Mouse (Mus musculus) limb, embryonic 13.5 days (tissue): ENCODE measurements around the gene Spata17. TPM values are rescaled to one million over a fixed set of nuclear protein-coding genes. Genes with fewer than 3 reads are reported as not detected.

Source experiments
- ATAC-seq: fragments of 200-750 bp; cut with Nextera tagmentation; 2 replicates; pipeline ENCODE4 v1.8.0; 2017; ENCODE audit warnings: low read depth, moderate number of reproducible peaks, moderate TSS enrichment; ENCODE audit not compliant: low FRiP score
- H3K27ac ChIP-seq: fragments of 300-500 bp; sonication (generic); 2 replicates; pipeline ENCODE4 v1.5.1; 2015; ENCODE audit warnings: inconsistent platforms, mild to moderate bottlenecking, moderate library complexity
- H3K27me3 ChIP-seq: fragments of 300-500 bp; sonication (generic); 2 replicates; pipeline ENCODE4 v1.6.1; 2015; ENCODE audit warnings: mild to moderate bottlenecking, inconsistent platforms
- H3K36me3 ChIP-seq: fragments of 300-500 bp; sonication (generic); 2 replicates; pipeline ENCODE4 v1.6.1; 2015; ENCODE audit warnings: inconsistent platforms, mild to moderate bottlenecking, moderate library complexity
- H3K4me1 ChIP-seq: fragments of 300-500 bp; sonication (generic); 2 replicates; pipeline ENCODE4 v1.6.1; 2015; ENCODE audit warnings: inconsistent platforms
- H3K4me2 ChIP-seq: fragments of 300-500 bp; sonication (generic); replicated peaks from 2 replicates; pipeline ENCODE4 v1.6.1; 2015; ENCODE audit warnings: inconsistent platforms, mild to moderate bottlenecking, moderate library complexity
- H3K4me3 ChIP-seq: fragments of 300-500 bp; sonication (generic); 2 replicates; pipeline ENCODE4 v1.5.1; 2015; ENCODE audit warnings: moderate library complexity, mild to moderate bottlenecking, inconsistent platforms
- H3K9ac ChIP-seq: fragments of 300-500 bp; sonication (generic); 2 replicates; pipeline ENCODE4 v1.6.1; 2015; ENCODE audit warnings: mild to moderate bottlenecking, inconsistent platforms
- H3K9me3 ChIP-seq: fragments of 300-500 bp; sonication (generic); 2 replicates; pipeline ENCODE4 v1.6.1; 2016; ENCODE audit warnings: inconsistent platforms
- WGBS: fragments of 180-500 bp; shearing (Covaris S2); methylation state at CpG from one replicate; pipeline ENCODE4 v1.1.7; 2015; 5-methylcytosine and 5-hydroxymethylcytosine counted together
- polyA plus RNA-seq: library from polyadenylated mRNA; unstranded; fragments of >200 nt; fragmentation: Nextera tagmentation; extraction: Ambion mirVana; gene quantifications from 2 replicates; pipeline ENCODE4 v1.2.1, GENCODE M21; 2015

The Spata17 gene
- polyA plus RNA-seq, 1 experiment from 2014 or later, result 0.52 TPM

- Histone ChIP-seq H3K27me3 (no peaks in the 10 kb centered on the region), H3K4me1 (no peaks in the 10 kb centered on the region), H3K27ac (no peak overlapping the region), H3K4me3 (no peak overlapping the region), H3K9ac (no peak overlapping the region), H3K9me3 (no peaks in the 10 kb centered on the region), H3K4me2 (no peak overlapping the region), H3K36me3 (no peaks in the 10 kb centered on the region)
- ATAC-seq, result no peak
- WGBS, result 73% methylated on average over 1 of the region's 1 CpGs
Observed at GRCm38 (mm10) chr1:187059874-187060273, 155.4 kb downstream of the Spata17 start.

DNA sequence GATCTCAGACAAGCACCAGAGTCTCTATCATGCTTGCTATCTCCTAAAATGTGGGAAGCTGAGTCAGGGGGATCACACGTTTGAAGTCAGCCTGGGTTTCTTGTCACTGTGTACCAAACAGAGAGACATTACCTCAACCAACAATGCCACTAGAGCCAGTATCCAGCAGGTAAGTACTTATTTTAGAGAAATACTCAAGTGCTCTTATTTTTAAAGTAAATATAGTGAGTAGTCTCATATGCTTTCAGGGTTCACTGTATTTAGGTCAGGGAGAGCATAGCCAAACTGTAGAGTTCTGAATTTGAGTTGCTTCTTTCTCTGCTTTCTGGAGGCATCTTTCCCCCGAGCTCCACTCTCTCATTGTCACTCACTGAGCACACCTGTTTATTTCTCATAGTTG is 160.9 kb downstream of the Spata17 start:
- Histone ChIP-seq H3K4me2 (no peak overlapping the region), H3K4me1 (no peaks in the 10 kb centered on the region), H3K27ac (no peak overlapping the region), H3K9me3 (no peaks in the 10 kb centered on the region), H3K27me3 (no peaks in the 10 kb centered on the region), H3K4me3 (no peak overlapping the region), H3K36me3 (no peaks in the 10 kb centered on the region), H3K9ac (no peak overlapping the region)
- WGBS, result 77% methylated on average over 2 of the region's 2 CpGs
- ATAC-seq, result no peak

GRCm38 (mm10) chr1:187053862-187054261 is 161.4 kb downstream of the Spata17 start:
- Histone ChIP-seq H3K27ac (no peak overlapping the region), H3K4me1 (no peaks in the 10 kb centered on the region), H3K4me3 (no peak overlapping the region), H3K4me2 (no peak overlapping the region), H3K36me3 (no peaks in the 10 kb centered on the region), H3K9ac (no peak overlapping the region), H3K27me3 (no peaks in the 10 kb centered on the region), H3K9me3 (no peaks in the 10 kb centered on the region)
- ATAC-seq, result no peak
- WGBS, result 72% methylated on average over 3 of the region's 3 CpGs

GRCm38 (mm10) chr1:187052532-187052931 is 162.7 kb downstream of the Spata17 start:
- no peaks in the 10 kb centered on the region for H3K4me1 ChIP-seq
- H3K9ac ChIP-seq, result no peak overlapping the region
- no peak for ATAC-seq
- H3K4me3 ChIP-seq, result no peak overlapping the region
- H3K36me3 ChIP-seq, result no peaks in the 10 kb centered on the region
- H3K9me3 ChIP-seq, result no peaks in the 10 kb centered on the region
- WGBS, result 68% methylated on average over 5 of the region's 5 CpGs
- H3K27me3 ChIP-seq, result no peaks in the 10 kb centered on the region
- no peak overlapping the region for H3K27ac ChIP-seq
- H3K4me2 ChIP-seq, result no peak overlapping the region

DNA sequence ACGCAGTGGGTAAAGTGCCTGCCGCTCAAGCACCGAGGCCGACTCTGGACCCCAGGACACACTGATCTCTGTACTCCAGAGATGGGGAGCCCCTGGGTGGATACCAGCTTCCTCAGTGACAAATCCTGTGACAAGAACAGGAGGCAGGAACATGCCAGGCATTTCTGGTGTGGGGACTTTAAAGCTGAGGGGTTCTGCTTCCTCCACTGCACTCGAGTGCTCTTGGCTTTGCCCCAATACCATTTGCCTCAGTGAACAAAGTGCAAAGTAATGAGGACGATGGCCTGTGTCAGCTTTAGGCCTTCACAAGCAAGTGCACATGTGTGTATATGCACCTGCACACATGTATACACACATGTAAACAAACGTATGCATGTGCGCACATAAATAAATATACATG is 164.0 kb downstream of the Spata17 start:
- Histone ChIP-seq H3K4me2 (no peak overlapping the region), H3K9me3 (no peaks in the 10 kb centered on the region), H3K4me3 (no peak overlapping the region), H3K36me3 (no peaks in the 10 kb centered on the region), H3K9ac (no peak overlapping the region), H3K27me3 (no peaks in the 10 kb centered on the region), H3K4me1 (no peaks in the 10 kb centered on the region), H3K27ac (no peak overlapping the region)
- ATAC-seq, result no peak
- WGBS, result 91% methylated on average over 8 of the region's 8 CpGs

DNA sequence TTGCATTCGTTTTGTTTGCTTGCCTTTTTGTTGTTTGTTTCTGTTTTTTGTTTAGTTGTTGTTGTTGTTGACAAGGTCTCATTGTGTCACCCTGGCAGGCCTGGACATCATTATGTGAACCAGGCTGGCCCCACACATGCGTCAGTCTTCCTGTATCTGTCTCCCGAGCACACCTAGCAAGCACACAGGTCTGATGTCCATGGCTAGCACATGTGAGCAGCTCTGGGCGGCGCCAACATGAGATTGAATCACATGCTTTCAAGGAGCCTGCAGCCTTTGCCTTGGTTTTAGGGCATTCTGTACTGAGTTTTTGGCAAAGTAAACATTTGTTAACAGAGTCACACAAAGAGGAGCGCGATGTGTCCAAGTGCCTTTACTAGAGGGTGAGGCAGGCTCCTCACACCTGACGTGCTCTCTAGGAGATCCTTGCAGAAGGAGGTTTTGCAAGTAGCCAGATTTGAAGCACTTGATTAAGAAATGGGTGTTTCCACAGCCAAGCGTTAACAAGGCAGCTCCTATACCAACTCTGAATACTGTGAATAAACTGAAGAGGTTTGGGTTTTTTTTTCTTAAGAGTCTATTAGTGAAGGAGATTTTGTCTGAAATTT is 166.5 kb downstream of the Spata17 start:
- no peak overlapping the region for H3K9ac ChIP-seq
- no peak overlapping the region for H3K4me2 ChIP-seq
- no peak for ATAC-seq
- H3K36me3 ChIP-seq, result no peaks in the 10 kb centered on the region
- 90% methylated on average over 9 of the region's 9 CpGs for WGBS
- no peak overlapping the region for H3K4me3 ChIP-seq
- H3K9me3 ChIP-seq, result no peaks in the 10 kb centered on the region
- H3K27me3 ChIP-seq, result no peaks in the 10 kb centered on the region
- peaks cover 3% of the 10 kb centered on the region; the same call in 1 of the 2 replicates for H3K4me1 ChIP-seq
- H3K27ac ChIP-seq, result no peak overlapping the region

DNA sequence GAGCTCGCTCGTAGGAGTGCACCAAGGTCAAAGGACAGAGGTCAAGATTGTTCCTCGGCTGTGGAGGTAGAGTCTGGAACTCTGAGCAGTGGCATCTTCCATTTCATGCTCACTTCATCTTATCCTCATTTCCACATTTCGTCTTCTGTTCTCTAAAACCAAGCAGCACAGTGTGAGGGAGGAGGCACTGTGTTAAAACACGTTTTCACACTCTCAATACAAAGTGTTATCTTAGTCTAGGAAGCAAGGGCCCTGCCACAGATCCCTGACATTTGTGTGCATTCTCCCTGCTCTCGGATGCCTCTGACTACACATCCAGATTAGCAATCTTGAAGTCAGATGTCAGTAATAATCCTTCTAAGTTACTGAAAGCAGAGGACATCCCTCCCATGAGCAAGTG is 170.5 kb downstream of the Spata17 start:
- Histone ChIP-seq H3K27me3 (no peaks in the 10 kb centered on the region), H3K9ac (no peak overlapping the region), H3K9me3 (no peaks in the 10 kb centered on the region), H3K27ac (no peak overlapping the region), H3K4me1 (peaks cover 3% of the 10 kb centered on the region; the same call in 1 of the 2 replicates), H3K36me3 (no peaks in the 10 kb centered on the region), H3K4me3 (no peak overlapping the region), H3K4me2 (no peak overlapping the region)
- ATAC-seq, result no peak
- 64% methylated on average over 6 of the region's 6 CpGs for WGBS

- ATAC-seq, result no peak
- no peak overlapping the region for H3K4me3 ChIP-seq
- no peak overlapping the region for H3K9ac ChIP-seq
- H3K27me3 ChIP-seq, result no peaks in the 10 kb centered on the region
- no peak overlapping the region for H3K27ac ChIP-seq
- peaks cover 3% of the 10 kb centered on the region; the same call in 1 of the 2 replicates for H3K4me1 ChIP-seq
- no peak overlapping the region for H3K4me2 ChIP-seq
- 84% methylated on average over 4 of the region's 4 CpGs for WGBS
- H3K9me3 ChIP-seq, result no peaks in the 10 kb centered on the region
- H3K36me3 ChIP-seq, result no peaks in the 10 kb centered on the region
Observed at GRCm38 (mm10) chr1:187039801-187040200, 175.5 kb downstream of the Spata17 start.

DNA sequence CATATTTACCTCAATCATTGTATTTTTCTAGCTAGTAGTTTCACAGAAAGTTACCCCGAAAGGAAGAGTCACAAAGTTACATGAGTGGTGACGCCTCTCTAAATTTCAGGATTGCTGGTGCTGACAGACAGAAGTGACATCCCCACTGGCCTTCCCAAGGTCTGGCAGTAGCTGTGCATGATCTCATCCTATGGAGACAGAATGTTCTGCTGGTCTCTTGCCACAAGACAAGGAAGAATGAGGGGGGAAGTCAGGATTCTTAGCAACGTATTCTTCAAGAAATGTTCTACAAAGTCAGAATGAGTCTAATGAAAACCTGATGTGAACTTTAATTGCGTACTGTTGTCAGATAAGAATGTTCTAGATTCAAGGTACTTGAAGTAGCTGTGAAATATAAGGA is 179.5 kb downstream of the Spata17 start:
- Histone ChIP-seq H3K36me3 (no peaks in the 10 kb centered on the region), H3K4me3 (no peak overlapping the region), H3K4me2 (no peak overlapping the region)

DNA sequence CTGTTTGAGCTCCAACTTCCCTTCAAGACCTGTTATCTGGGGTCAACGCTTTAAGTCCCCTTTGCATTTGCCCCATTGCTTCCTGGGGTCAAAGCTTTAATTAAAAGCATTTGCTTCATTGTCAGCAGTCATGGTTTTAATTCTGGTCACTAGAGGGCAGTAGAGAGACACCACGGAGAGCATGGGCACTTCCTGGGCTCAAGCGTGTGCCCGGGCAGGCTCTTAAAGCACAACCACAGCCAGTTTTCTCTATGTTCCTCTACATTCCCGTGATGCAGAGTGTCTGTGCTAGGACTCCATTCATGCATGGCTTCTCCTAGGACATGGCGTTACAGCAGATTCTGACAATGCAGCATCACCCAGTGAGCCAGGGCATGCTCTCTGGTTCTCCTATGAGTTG is 183.5 kb downstream of the Spata17 start:
- no peak for ATAC-seq
- 37% methylated on average over 6 of the region's 6 CpGs for WGBS

More for the DNA sequence above, 179.5 kb downstream of the Spata17 start:
- no peaks in the 10 kb centered on the region for H3K4me1 ChIP-seq
- WGBS, result 82% methylated on average over 4 of the region's 4 CpGs
- no peak for ATAC-seq
- H3K9me3 ChIP-seq, result no peaks in the 10 kb centered on the region
- H3K9ac ChIP-seq, result no peak overlapping the region
- no peak overlapping the region for H3K27ac ChIP-seq
- no peaks in the 10 kb centered on the region for H3K27me3 ChIP-seq

GRCm38 (mm10) chr1:187028841-187029240 is 186.4 kb downstream of the Spata17 start:
- 89% methylated on average over 6 of the region's 6 CpGs for WGBS
- no peaks in the 10 kb centered on the region for H3K36me3 ChIP-seq

More for the DNA sequence above, 183.5 kb downstream of the Spata17 start:
- no peaks in the 10 kb centered on the region for H3K4me1 ChIP-seq
- no peaks in the 10 kb centered on the region for H3K36me3 ChIP-seq
- no peaks in the 10 kb centered on the region for H3K27me3 ChIP-seq
- H3K27ac ChIP-seq, result no peak overlapping the region
- no peaks in the 10 kb centered on the region for H3K9me3 ChIP-seq
- H3K4me3 ChIP-seq, result no peak overlapping the region
- H3K4me2 ChIP-seq, result no peak overlapping the region
- no peak overlapping the region for H3K9ac ChIP-seq

GRCm38 (mm10) chr1:187020011-187020410 is 195.3 kb downstream of the Spata17 start:
- no peak overlapping the region for H3K4me2 ChIP-seq
- H3K4me3 ChIP-seq, result no peak overlapping the region
- no peaks in the 10 kb centered on the region for H3K27me3 ChIP-seq
- no peaks in the 10 kb centered on the region for H3K4me1 ChIP-seq
- no peaks in the 10 kb centered on the region for H3K36me3 ChIP-seq
- no peak overlapping the region for H3K27ac ChIP-seq
- 75% methylated on average over 7 of the region's 7 CpGs for WGBS
- no peak for ATAC-seq
- no peak overlapping the region for H3K9ac ChIP-seq
- H3K9me3 ChIP-seq, result no peaks in the 10 kb centered on the region

More at GRCm38 (mm10) chr1:187028841-187029240, 186.4 kb downstream of the Spata17 start:
- Histone ChIP-seq H3K4me1 (no peaks in the 10 kb centered on the region), H3K27ac (no peak overlapping the region), H3K4me3 (no peak overlapping the region), H3K9me3 (no peaks in the 10 kb centered on the region), H3K27me3 (no peaks in the 10 kb centered on the region), H3K9ac (no peak overlapping the region), H3K4me2 (no peak overlapping the region)
- no peak for ATAC-seq

GRCm38 (mm10) chr1:187016116-187016515 is 199.1 kb downstream of the Spata17 start:
- ATAC-seq, result no peak
- Histone ChIP-seq H3K27me3 (no peaks in the 10 kb centered on the region), H3K4me3 (no peak overlapping the region), H3K9ac (no peak overlapping the region), H3K4me1 (no peaks in the 10 kb centered on the region), H3K36me3 (no peaks in the 10 kb centered on the region), H3K4me2 (no peak overlapping the region), H3K27ac (no peak overlapping the region), H3K9me3 (no peaks in the 10 kb centered on the region)
- 59% methylated on average over 4 of the region's 4 CpGs for WGBS
